Mouse (Mus musculus): ENCODE results near the gene Cox5a. TPM values are rescaled to one million over a fixed set of nuclear protein-coding genes. Genes with fewer than 3 reads are reported as not detected.

Gene Cox5a
- polyA plus RNA-seq (2012; rRNA removed) = 757 and 763 TPM in 2 replicates

DNA sequence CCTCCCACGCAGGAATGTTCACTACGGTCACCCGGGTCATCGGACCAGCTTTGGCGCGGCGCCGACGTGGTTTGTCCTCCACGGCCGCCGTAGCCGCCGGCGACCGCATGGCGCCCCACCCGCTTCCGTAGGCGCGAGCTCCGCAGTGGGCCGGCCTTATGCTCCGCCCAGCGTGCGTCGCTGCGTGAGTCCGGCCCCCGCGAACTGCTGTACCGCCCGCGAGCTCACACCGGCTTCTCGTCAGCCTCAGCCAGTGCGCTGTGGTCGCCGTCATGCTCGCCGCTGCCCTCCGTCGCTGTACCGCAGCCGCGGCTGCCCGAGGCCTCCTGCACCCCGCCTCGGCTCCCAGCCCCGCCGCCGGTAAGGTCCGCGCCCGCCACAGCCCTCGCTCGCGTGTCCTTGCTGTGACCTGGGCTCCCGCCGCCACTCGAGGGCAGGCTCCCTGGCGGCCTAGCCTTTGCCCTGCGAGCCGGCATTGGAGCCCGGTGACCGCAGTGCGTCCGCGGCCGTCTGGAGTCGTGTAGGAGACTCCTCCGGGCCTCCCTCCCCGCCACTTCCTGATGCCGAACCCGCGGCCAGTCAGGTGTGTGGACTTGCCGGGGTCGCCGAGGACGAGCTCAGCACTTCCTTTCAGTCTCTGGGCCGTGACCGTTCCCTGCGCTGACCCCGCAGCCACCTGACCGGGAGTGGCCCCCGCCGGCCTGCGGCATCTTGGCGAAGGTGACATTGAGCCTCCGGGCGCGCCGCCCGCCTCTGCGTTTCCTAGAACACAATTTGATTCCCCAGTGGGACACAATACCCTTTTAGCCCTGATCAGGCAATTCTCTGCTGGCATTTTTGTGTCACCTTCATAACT lies at the start of gene Cox5a:
Cox5a (plus strand) TSS at position 219 of the 856 bp plus-strand sequence.
- Histone ChIP-seq H3K4me3 (ENCODE audit: insufficient read depth, low read depth, low read length) (peak within 1 kb of the TSS; percentile 92), H3K36me3 (ENCODE audit: control insufficient read depth, insufficient read depth, low read length) (no peaks in the 10 kb centered on the region), H3K27ac (ENCODE audit: insufficient read depth, low read depth, low read length) (peak within 1 kb of the TSS; percentile 98), H3K27me3 (replicated peaks; ENCODE audit: control insufficient read depth, insufficient read depth, low read length) (no peaks in the 10 kb centered on the region), H3K4me1 (ENCODE audit: control insufficient read depth, insufficient read depth, low read length) (peaks cover 14% of the 10 kb centered on the region)
- DNase-seq = peak; percentile 97
- TF ChIP-seq POLR2A (IDR thresholded peaks at IDR 0.05; ENCODE audit: low read depth, low read length) = peak; percentile 77
- no peak for TF ChIP-seq CTCF (conservative IDR thresholded peaks at IDR 0.05; ENCODE audit: insufficient read depth, insufficient read length, low read depth, low read length)
- under 1% methylated on average over 95 of the region's 95 CpGs for WGBS

DNA sequence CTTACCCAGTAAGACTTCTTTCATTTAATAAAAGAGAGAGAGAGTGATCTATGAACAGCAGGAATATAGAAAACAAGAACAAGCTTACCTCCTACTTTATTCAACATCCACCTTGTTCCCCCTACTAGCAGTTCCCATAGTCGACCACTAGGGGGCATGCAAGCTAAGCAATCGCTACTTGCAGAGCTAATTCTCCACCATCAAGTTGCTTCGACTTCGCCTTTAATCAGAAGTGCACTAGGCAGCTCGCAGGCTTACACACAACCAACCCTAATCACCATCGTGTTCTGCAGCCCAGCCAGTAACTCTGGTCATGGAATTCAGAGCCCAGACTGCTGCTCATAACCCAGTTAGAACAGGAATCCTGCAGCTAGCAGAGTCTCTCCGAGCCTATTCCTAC lies 35.3 kb upstream of the Cox5a start:
- Histone ChIP-seq H3K4me3 (ENCODE audit: insufficient read depth, low read depth, low read length) (no peak overlapping the region), H3K27me3 (replicated peaks; ENCODE audit: control insufficient read depth, insufficient read depth, low read length) (no peaks in the 10 kb centered on the region), H3K27ac (ENCODE audit: insufficient read depth, low read depth, low read length) (no peak overlapping the region), H3K36me3 (ENCODE audit: control insufficient read depth, insufficient read depth, low read length) (no peaks in the 10 kb centered on the region), H3K4me1 (ENCODE audit: control insufficient read depth, insufficient read depth, low read length) (no peaks in the 10 kb centered on the region)
- WGBS = 10% methylated on average over 7 of the region's 7 CpGs
- TF ChIP-seq POLR2A (IDR thresholded peaks at IDR 0.05; ENCODE audit: low read depth, low read length) = no peak
- peak; percentile 99 for TF ChIP-seq CTCF (conservative IDR thresholded peaks at IDR 0.05; ENCODE audit: insufficient read depth, insufficient read length, low read depth, low read length)
- DNase-seq = peak; percentile 86

DNA sequence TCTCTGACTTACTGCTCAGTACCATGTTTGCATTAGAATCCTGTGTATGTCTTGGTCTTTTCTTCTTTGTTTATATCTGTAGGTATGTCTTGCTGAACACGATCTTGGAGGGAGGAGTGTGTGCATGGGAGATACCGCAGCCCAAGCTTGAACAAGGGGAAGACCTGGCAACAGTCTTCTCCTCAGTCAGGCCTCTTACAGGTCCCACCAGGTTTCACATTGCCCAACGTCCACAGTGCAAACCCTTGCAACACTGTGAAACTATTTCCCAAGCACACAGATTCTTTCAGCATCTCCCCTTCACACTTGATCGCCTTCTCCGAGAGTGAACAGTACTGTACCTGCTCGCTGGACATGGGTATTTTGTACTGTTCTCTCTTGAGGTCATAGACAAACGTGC lies 33.3 kb upstream of the Cox5a start:
- DNase-seq = no peak
- Histone ChIP-seq H3K36me3 (ENCODE audit: control insufficient read depth, insufficient read depth, low read length) (no peaks in the 10 kb centered on the region), H3K4me3 (ENCODE audit: insufficient read depth, low read depth, low read length) (no peak overlapping the region), H3K4me1 (ENCODE audit: control insufficient read depth, insufficient read depth, low read length) (no peaks in the 10 kb centered on the region), H3K27me3 (replicated peaks; ENCODE audit: control insufficient read depth, insufficient read depth, low read length) (no peaks in the 10 kb centered on the region), H3K27ac (ENCODE audit: insufficient read depth, low read depth, low read length) (no peak overlapping the region)
- no peak for TF ChIP-seq CTCF (conservative IDR thresholded peaks at IDR 0.05; ENCODE audit: insufficient read depth, insufficient read length, low read depth, low read length)
- 49% methylated on average over 7 of the region's 7 CpGs for WGBS

DNA sequence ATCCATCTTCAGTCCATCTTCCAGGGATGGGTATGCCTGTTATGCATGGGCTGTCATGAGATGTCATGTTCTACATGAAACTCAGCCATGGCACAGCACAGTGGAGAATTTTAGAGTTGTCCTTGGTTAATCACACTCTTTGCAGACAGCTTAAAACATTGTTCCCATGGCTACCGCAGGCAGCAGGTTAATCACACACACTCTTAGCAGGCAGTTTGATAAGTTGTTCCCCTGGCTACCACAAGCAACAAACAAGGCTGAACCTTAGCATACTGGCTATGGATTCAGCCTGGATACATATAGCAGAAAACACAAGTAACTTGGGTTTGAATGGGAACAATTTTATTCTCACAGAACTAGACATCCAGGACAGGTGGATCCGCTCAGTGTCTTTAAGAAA lies 27.5 kb upstream of the Cox5a start:
- 90% methylated on average over 2 of the region's 2 CpGs for WGBS
- Histone ChIP-seq H3K27ac (ENCODE audit: insufficient read depth, low read depth, low read length) (no peak overlapping the region), H3K27me3 (replicated peaks; ENCODE audit: control insufficient read depth, insufficient read depth, low read length) (no peaks in the 10 kb centered on the region), H3K36me3 (ENCODE audit: control insufficient read depth, insufficient read depth, low read length) (no peaks in the 10 kb centered on the region), H3K4me3 (ENCODE audit: insufficient read depth, low read depth, low read length) (no peak overlapping the region), H3K4me1 (ENCODE audit: control insufficient read depth, insufficient read depth, low read length) (no peaks in the 10 kb centered on the region)
- TF ChIP-seq CTCF (conservative IDR thresholded peaks at IDR 0.05; ENCODE audit: insufficient read depth, insufficient read length, low read depth, low read length) (no peak), POLR2A (IDR thresholded peaks at IDR 0.05; ENCODE audit: low read depth, low read length) (no peak)
- no peak for DNase-seq

DNA sequence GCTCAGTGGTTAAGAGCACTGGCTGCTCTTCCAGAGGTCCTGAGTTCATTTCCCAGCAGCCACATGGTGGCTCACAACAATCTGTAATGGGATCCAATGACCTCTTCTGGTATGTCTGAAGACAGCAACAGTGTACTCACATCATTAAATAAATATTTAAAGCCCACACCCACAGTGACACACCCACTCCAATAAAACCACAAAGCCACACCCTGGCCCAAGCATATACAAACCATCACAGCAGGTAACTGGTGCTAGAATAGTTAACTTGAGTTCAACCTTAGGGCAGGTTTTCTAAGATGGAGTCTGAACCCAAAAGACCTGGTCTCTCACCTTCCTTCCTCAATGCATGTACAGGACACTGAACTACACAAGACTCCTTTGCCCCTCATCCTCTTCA lies 26.1 kb upstream of the Cox5a start:
- no peak for DNase-seq
- no peaks in the 10 kb centered on the region for H3K27me3 ChIP-seq (replicated peaks; ENCODE audit: control insufficient read depth, insufficient read depth, low read length)
- no peak overlapping the region for H3K4me3 ChIP-seq (ENCODE audit: insufficient read depth, low read depth, low read length)
- H3K4me1 ChIP-seq (ENCODE audit: control insufficient read depth, insufficient read depth, low read length) = no peaks in the 10 kb centered on the region
- H3K36me3 ChIP-seq (ENCODE audit: control insufficient read depth, insufficient read depth, low read length) = no peaks in the 10 kb centered on the region
- H3K27ac ChIP-seq (ENCODE audit: insufficient read depth, low read depth, low read length) = no peak overlapping the region
- no peak for TF ChIP-seq CTCF (conservative IDR thresholded peaks at IDR 0.05; ENCODE audit: insufficient read depth, insufficient read length, low read depth, low read length)
- no peak for TF ChIP-seq POLR2A (IDR thresholded peaks at IDR 0.05; ENCODE audit: low read depth, low read length)

DNA sequence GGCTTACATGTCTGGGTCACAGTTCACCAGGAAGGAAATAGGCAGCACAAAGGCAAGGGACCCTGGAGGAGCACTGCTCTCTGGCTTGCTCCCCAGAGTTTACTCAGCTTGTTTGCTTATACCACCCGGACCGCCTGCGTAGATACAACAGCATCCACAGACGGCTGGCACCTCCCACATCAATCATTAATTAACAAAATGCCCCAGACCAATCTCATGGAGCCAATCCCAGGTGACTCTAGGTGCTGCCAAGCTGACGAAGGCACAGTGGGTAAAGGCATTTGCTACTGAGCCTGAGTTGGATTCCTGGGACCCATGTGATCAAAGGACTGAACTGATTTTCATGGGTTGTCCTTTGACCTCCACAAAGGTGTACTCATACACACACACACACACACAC lies 23.8 kb upstream of the Cox5a start:
- H3K27ac ChIP-seq (ENCODE audit: insufficient read depth, low read depth, low read length) = no peak overlapping the region
- TF ChIP-seq POLR2A (IDR thresholded peaks at IDR 0.05; ENCODE audit: low read depth, low read length) (no peak), CTCF (conservative IDR thresholded peaks at IDR 0.05; ENCODE audit: insufficient read depth, insufficient read length, low read depth, low read length) (no peak)
- H3K4me1 ChIP-seq (ENCODE audit: control insufficient read depth, insufficient read depth, low read length) = no peaks in the 10 kb centered on the region
- H3K4me3 ChIP-seq (ENCODE audit: insufficient read depth, low read depth, low read length) = no peak overlapping the region
- no peaks in the 10 kb centered on the region for H3K27me3 ChIP-seq (replicated peaks; ENCODE audit: control insufficient read depth, insufficient read depth, low read length)
- WGBS = 26% methylated on average over 5 of the region's 5 CpGs
- DNase-seq = peak; percentile 57
- H3K36me3 ChIP-seq (ENCODE audit: control insufficient read depth, insufficient read depth, low read length) = no peaks in the 10 kb centered on the region

DNA sequence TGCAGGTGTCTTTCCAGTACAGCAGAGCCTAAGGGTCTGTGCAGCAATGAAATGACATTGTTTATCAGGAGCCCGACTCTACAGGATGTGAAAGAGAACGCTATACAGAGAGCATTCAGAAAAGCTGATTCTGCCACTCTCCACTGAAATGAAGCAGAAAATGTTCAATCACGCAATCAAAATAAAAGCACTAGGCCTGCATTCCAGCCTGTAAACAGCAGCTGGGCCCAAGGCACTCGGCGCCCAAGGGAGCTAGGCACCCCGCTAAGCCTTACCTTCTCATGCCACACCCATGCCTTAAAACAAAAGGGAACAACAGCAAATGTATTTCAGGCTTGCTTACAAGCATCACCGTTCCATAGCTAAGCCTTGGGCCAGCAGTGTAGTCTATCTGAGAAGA lies 22.5 kb upstream of the Cox5a start:
- no peak overlapping the region for H3K27ac ChIP-seq (ENCODE audit: insufficient read depth, low read depth, low read length)
- no peaks in the 10 kb centered on the region for H3K36me3 ChIP-seq (ENCODE audit: control insufficient read depth, insufficient read depth, low read length)
- no peaks in the 10 kb centered on the region; the same call in 1 of the 2 replicates for H3K27me3 ChIP-seq (replicated peaks; ENCODE audit: control insufficient read depth, insufficient read depth, low read length)
- no peak for DNase-seq
- 0 out of 2 replicates have a peak, but pooled peaks cover under 1% of the 10 kb centered on the region for H3K4me1 ChIP-seq (ENCODE audit: control insufficient read depth, insufficient read depth, low read length)
- TF ChIP-seq CTCF (conservative IDR thresholded peaks at IDR 0.05; ENCODE audit: insufficient read depth, insufficient read length, low read depth, low read length) = no peak
- no peak for TF ChIP-seq POLR2A (IDR thresholded peaks at IDR 0.05; ENCODE audit: low read depth, low read length)
- H3K4me3 ChIP-seq (ENCODE audit: insufficient read depth, low read depth, low read length) = no peak overlapping the region
- 78% methylated on average over 7 of the region's 7 CpGs for WGBS

Measured in kidney, adult 2 months (tissue).